Mouse (Mus musculus): ENCODE measurements around the gene 1700001O22Rik. TPM values are rescaled to one million over a fixed set of nuclear protein-coding genes. Genes with fewer than 3 reads are reported as not detected.

The 1700001O22Rik gene
- polyA plus RNA-seq, 1 experiment from 2014 or later, result 2.6 TPM

DNA sequence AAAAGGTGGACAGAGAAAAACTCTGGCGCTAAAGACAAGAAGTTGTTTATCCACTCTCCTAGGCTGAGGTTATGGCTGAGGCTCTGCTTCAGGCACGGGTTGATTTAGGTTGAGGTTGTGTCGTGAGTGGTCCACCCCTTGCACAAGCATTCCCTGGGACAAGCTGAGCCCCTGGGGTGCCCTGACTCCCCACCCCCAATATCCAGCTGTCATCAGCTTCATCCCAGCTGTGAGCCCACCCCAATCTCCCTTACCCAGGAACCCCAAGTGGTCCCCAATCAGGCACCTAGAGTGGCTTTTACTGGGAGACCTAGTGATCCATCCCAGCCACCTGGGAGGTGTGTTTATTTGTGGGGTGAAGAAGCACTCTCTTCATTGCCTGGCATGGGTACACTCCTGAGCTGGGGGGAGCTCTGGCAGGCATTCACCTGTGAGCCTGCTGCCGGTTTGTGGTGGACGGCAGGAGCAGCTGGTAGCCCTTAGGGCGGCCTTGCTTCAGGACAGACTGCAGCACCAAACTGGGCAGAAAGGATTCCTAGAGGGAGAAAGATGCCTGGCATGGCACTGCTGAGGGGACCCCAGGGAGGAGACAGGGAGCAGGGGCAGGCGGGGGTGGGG lies 8.1 kb downstream of the 1700001O22Rik start:
- Histone ChIP-seq H3K4me1 (replicated peaks) (peaks cover 24% of the 10 kb centered on the region), H3K4me2 (peak overlapping the region; percentile 78), H3K27ac (no peak overlapping the region), H3K36me3 (no peaks in the 10 kb centered on the region), H3K4me3 (no peak overlapping the region), H3K27me3 (peaks cover 22% of the 10 kb centered on the region), H3K9ac (no peak overlapping the region; the same call in 1 of the 2 replicates), H3K9me3 (replicated peaks) (no peaks in the 10 kb centered on the region)
- WGBS, result 80% methylated on average over 7 of the region's 7 CpGs
- no peak for ATAC-seq (replicated peaks; ENCODE audit: insufficient number of reproducible peaks, insufficient read depth, low FRiP score, low read depth)

- ATAC-seq (replicated peaks; ENCODE audit: insufficient number of reproducible peaks, insufficient read depth, low FRiP score, low read depth), result peak; percentile 73
- no peaks in the 10 kb centered on the region for H3K9me3 ChIP-seq (replicated peaks)
- peaks cover 13% of the 10 kb centered on the region; the same call in 1 of the 2 replicates for H3K27me3 ChIP-seq
- H3K9ac ChIP-seq, result peak overlapping the region; percentile 61
- H3K4me1 ChIP-seq (replicated peaks), result peaks cover 24% of the 10 kb centered on the region
- peak overlapping the region; percentile 51 for H3K4me3 ChIP-seq
- H3K4me2 ChIP-seq, result peak overlapping the region; percentile 78
- H3K36me3 ChIP-seq, result no peaks in the 10 kb centered on the region
- WGBS, result 5% methylated on average over 48 of the region's 48 CpGs
- peak overlapping the region; percentile 62 for H3K27ac ChIP-seq
These were observed 9.0 kb downstream of the 1700001O22Rik start for GRCm38 (mm10) chr2:30794179-30795108.

DNA sequence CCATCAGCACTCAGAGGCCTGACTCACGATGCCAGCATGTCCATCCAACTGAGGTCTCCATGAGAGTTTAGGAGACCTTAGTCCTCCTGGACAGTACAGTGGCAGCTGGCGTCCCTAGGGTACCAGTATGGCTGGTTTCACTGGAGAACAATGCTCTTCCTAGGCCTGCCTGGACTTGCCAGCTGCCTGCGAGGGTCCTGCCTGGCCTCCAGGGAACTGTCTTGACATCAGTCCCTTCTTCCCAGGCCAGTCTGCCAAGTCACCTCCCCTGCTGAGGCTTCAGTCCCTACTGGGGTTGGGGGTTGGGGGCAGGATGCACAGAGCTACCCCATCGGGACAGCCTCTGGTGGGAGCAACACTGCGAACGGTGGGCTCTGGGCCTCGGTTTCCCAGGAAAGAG lies 11.4 kb downstream of the 1700001O22Rik start:
- no peak overlapping the region for H3K9ac ChIP-seq
- peaks cover 24% of the 10 kb centered on the region for H3K4me1 ChIP-seq (replicated peaks)
- H3K4me2 ChIP-seq, result no peak overlapping the region
- H3K27me3 ChIP-seq, result no peaks in the 10 kb centered on the region
- H3K4me3 ChIP-seq, result no peak overlapping the region
- ATAC-seq (replicated peaks; ENCODE audit: insufficient number of reproducible peaks, insufficient read depth, low FRiP score, low read depth), result no peak
- H3K27ac ChIP-seq, result no peak overlapping the region
- H3K36me3 ChIP-seq, result no peaks in the 10 kb centered on the region
- 80% methylated on average over 7 of the region's 7 CpGs for WGBS
- H3K9me3 ChIP-seq (replicated peaks), result no peaks in the 10 kb centered on the region

DNA sequence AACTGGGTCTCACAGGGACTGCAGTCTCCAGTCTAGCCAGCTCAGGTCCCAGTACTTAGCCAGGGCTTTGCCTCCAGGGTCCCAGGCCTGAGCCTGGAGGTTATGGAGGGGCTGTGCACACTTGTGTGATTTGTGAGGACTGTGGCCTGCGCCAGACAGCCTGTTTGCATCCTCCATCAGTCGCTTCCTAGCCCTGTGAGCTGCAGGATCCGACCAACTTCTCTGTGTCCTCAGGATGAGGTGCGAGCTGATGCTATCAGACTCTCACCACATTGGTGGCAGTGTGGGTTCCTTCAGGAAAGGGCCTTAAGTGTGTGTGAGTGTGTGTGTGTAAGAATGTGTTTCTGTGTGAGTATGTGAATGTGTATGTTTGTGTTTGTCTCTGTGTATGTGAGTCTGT lies 16.0 kb downstream of the 1700001O22Rik start:
- H3K36me3 ChIP-seq, result no peaks in the 10 kb centered on the region
- no peaks in the 10 kb centered on the region for H3K27me3 ChIP-seq
- no peak overlapping the region for H3K27ac ChIP-seq
- H3K4me3 ChIP-seq, result no peak overlapping the region
- 42% methylated on average over 4 of the region's 4 CpGs for WGBS
- H3K9me3 ChIP-seq (replicated peaks), result no peaks in the 10 kb centered on the region
- H3K4me2 ChIP-seq, result no peak overlapping the region
- H3K9ac ChIP-seq, result no peak overlapping the region
- ATAC-seq (replicated peaks; ENCODE audit: insufficient number of reproducible peaks, insufficient read depth, low FRiP score, low read depth), result no peak
- peaks cover 18% of the 10 kb centered on the region for H3K4me1 ChIP-seq (replicated peaks)

GRCm38 (mm10) chr2:30784078-30784994 lies 19.1 kb downstream of the 1700001O22Rik start:
- peak overlapping the region; percentile 38 for H3K4me3 ChIP-seq
- H3K9ac ChIP-seq, result peak overlapping the region; percentile 31
- WGBS, result 9% methylated on average over 40 of the region's 40 CpGs
- H3K9me3 ChIP-seq (replicated peaks), result no peaks in the 10 kb centered on the region
- peak overlapping the region; percentile 68 for H3K4me2 ChIP-seq
- H3K27ac ChIP-seq, result peak overlapping the region; percentile 63
- H3K36me3 ChIP-seq, result no peaks in the 10 kb centered on the region
- peak; percentile 34 for ATAC-seq (replicated peaks; ENCODE audit: insufficient number of reproducible peaks, insufficient read depth, low FRiP score, low read depth)
- H3K27me3 ChIP-seq, result no peaks in the 10 kb centered on the region
- H3K4me1 ChIP-seq (replicated peaks), result peaks cover 23% of the 10 kb centered on the region

GRCm38 (mm10) chr2:30783346-30783745 lies 20.1 kb downstream of the 1700001O22Rik start:
- H3K9me3 ChIP-seq (replicated peaks), result no peaks in the 10 kb centered on the region
- peak; percentile 32 for ATAC-seq (replicated peaks; ENCODE audit: insufficient number of reproducible peaks, insufficient read depth, low FRiP score, low read depth)
- peak overlapping the region; percentile 68 for H3K4me2 ChIP-seq
- H3K4me3 ChIP-seq, result peak overlapping the region; percentile 31
- H3K36me3 ChIP-seq, result no peaks in the 10 kb centered on the region
- no peaks in the 10 kb centered on the region for H3K27me3 ChIP-seq
- under 1% methylated on average over 13 of the region's 13 CpGs for WGBS
- H3K9ac ChIP-seq, result peak overlapping the region; percentile 49
- peak overlapping the region; percentile 63 for H3K27ac ChIP-seq
- peaks cover 27% of the 10 kb centered on the region for H3K4me1 ChIP-seq (replicated peaks)

- Histone ChIP-seq H3K36me3 (no peaks in the 10 kb centered on the region), H3K4me3 (peak overlapping the region; percentile 31), H3K27me3 (no peaks in the 10 kb centered on the region), H3K4me2 (peak overlapping the region; percentile 68), H3K9ac (peak overlapping the region; percentile 49), H3K4me1 (replicated peaks) (peaks cover 27% of the 10 kb centered on the region), H3K9me3 (replicated peaks) (no peaks in the 10 kb centered on the region), H3K27ac (peak overlapping the region; percentile 63)
- WGBS, result 72% methylated on average over 8 of the region's 8 CpGs
- ATAC-seq (replicated peaks; ENCODE audit: insufficient number of reproducible peaks, insufficient read depth, low FRiP score, low read depth), result 0 out of 2 replicates have a peak, but pooled peaks have one; percentile 5
These were observed 20.9 kb downstream of the 1700001O22Rik start for GRCm38 (mm10) chr2:30782312-30783290.

DNA sequence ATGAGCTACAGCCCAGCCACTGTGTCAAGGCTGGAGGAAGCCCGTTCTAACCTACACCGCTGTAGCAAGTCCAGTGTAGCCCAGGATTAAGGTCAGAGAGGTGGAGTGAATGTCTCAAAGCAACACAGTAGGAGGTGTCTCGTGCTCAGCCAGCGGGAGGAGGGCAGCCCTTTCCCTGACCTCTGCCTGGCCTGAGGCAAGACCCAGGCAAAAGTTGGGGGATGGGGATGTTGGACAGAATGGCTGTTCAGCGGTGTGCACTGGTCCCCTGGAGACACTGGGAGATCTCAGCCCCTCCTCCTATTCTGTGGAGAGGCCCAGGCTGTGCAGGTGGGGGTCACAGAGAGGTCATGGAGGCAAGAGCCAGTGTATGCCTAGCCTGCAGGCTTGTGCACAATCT lies 24.2 kb downstream of the 1700001O22Rik start:
- Histone ChIP-seq H3K4me2 (no peak overlapping the region), H3K4me3 (no peak overlapping the region), H3K9ac (no peak overlapping the region), H3K4me1 (replicated peaks) (peaks cover 20% of the 10 kb centered on the region), H3K27ac (0 out of 2 replicates have a peak overlapping the region, but pooled peaks have one; percentile 22), H3K27me3 (no peaks in the 10 kb centered on the region), H3K9me3 (replicated peaks) (no peaks in the 10 kb centered on the region), H3K36me3 (no peaks in the 10 kb centered on the region)
- WGBS, result 17% methylated on average over 5 of the region's 5 CpGs
- no peak for ATAC-seq (replicated peaks; ENCODE audit: insufficient number of reproducible peaks, insufficient read depth, low FRiP score, low read depth)

DNA sequence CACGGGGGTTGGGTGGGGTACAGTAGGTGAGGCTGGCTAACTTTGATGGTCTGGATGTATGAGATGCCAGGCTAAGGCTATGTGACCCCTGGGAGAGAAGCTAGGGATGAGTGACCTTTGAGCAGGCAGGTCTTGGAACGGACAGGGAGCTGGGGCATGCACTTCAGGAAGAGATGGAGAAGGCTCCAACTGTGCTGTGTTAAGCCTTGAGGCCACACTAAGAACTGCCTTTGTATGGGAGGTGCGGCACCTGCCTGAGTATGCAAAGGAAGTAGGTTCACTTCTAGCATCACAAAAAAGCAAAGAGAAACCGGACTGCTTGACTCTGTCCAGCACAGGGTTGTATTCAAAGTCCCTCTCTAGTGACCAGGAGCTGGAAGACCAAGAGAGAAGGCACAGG lies 25.2 kb downstream of the 1700001O22Rik start:
- Histone ChIP-seq H3K36me3 (no peaks in the 10 kb centered on the region), H3K9ac (no peak overlapping the region), H3K27ac (no peak overlapping the region), H3K27me3 (no peaks in the 10 kb centered on the region), H3K9me3 (replicated peaks) (no peaks in the 10 kb centered on the region), H3K4me1 (replicated peaks) (peaks cover 16% of the 10 kb centered on the region), H3K4me3 (no peak overlapping the region), H3K4me2 (no peak overlapping the region)
- 77% methylated on average over 4 of the region's 4 CpGs for WGBS
- no peak for ATAC-seq (replicated peaks; ENCODE audit: insufficient number of reproducible peaks, insufficient read depth, low FRiP score, low read depth)

DNA sequence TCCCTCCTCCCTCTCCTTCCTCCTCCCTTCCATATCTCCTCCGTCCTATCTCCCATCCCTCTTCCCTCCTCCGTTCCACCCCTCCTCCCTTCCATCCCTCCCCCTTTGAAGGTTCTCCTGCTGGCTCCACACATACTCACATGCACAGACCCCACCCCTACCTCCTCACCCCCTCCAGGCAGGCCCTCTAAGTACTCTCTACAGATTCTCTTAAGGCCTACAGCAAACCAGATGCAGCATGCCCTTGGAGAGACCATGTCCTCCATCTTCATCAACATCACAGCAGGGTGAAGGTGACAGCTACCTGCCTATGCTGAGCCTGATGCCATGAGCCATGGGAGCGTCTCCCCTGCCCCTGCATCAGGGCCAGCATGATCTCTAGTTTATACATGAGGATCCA lies 26.2 kb downstream of the 1700001O22Rik start:
- no peaks in the 10 kb centered on the region for H3K36me3 ChIP-seq
- H3K9ac ChIP-seq, result no peak overlapping the region
- no peaks in the 10 kb centered on the region for H3K27me3 ChIP-seq
- H3K4me1 ChIP-seq (replicated peaks), result peaks cover 22% of the 10 kb centered on the region
- H3K4me3 ChIP-seq, result no peak overlapping the region
- ATAC-seq (replicated peaks; ENCODE audit: insufficient number of reproducible peaks, insufficient read depth, low FRiP score, low read depth), result no peak
- H3K4me2 ChIP-seq, result no peak overlapping the region
- no peak overlapping the region for H3K27ac ChIP-seq
- 65% methylated on average over 3 of the region's 3 CpGs for WGBS
- H3K9me3 ChIP-seq (replicated peaks), result no peaks in the 10 kb centered on the region
